Mouse (Mus musculus) forebrain, postnatal 0 days (tissue): ENCODE data around the gene Btd. TPM values are rescaled to one million over a fixed set of nuclear protein-coding genes. Genes with fewer than 3 reads are reported as not detected.

Source experiments
- ATAC-seq: fragments of 200-750 bp; cut with Nextera tagmentation; 2 replicates; pipeline ENCODE4 v1.8.0; 2017; ENCODE audit warnings: mild to moderate bottlenecking, moderate library complexity
- DNase-seq: peaks from one replicate; pipeline ENCODE4 v3.0.0-alpha.2; 2015
- H3K27ac ChIP-seq: fragments of 300-500 bp; sonication (generic); 2 replicates; pipeline ENCODE4 v1.5.1; 2014; ENCODE audit warnings: low read depth, mild to moderate bottlenecking, antibody characterized with exemption, low read length, moderate library complexity, mixed read lengths
- H3K27me3 ChIP-seq: fragments of 300-500 bp; sonication (generic); 2 replicates; pipeline ENCODE4 v1.6.1; 2014; ENCODE audit warnings: mild to moderate bottlenecking, low read length, mixed read lengths; ENCODE audit not compliant: insufficient read depth
- H3K36me3 ChIP-seq: fragments of 300-500 bp; sonication (generic); 2 replicates; pipeline ENCODE4 v1.6.1; 2014; ENCODE audit warnings: mild to moderate bottlenecking, moderate library complexity; ENCODE audit not compliant: insufficient read depth
- H3K4me1 ChIP-seq: fragments of 300-500 bp; sonication (generic); 2 replicates; pipeline ENCODE4 v1.6.1; 2014; ENCODE audit warnings: antibody characterized with exemption; ENCODE audit not compliant: insufficient read depth
- H3K4me2 ChIP-seq: fragments of 300-500 bp; sonication (generic); 2 replicates; pipeline ENCODE4 v1.6.1; 2014; ENCODE audit warnings: low read depth, mild to moderate bottlenecking, moderate library complexity
- H3K4me3 ChIP-seq: fragments of 300-500 bp; sonication (generic); 2 replicates; pipeline ENCODE4 v1.5.1; 2014; ENCODE audit warnings: low read depth, low read length, mixed read lengths
- H3K9ac ChIP-seq: fragments of 300-500 bp; sonication (generic); 2 replicates; pipeline ENCODE4 v1.6.1; 2014; ENCODE audit warnings: mild to moderate bottlenecking
- H3K9me3 ChIP-seq: fragments of 300-500 bp; sonication (generic); 2 replicates; pipeline ENCODE4 v1.6.1; 2016; ENCODE audit warnings: low read length
- CTCF ChIP-seq: sonication (generic); IDR thresholded peaks from 2 replicates; pipeline ENCODE4 v1.5.1; 2016; ENCODE audit warnings: antibody characterized with exemption, control low read depth, low read depth
- WGBS: fragments of 180-500 bp; shearing (Covaris S2); extraction: QIAGEN DNeasy Blood & Tissue Kit; methylation state at CpG from one replicate; pipeline ENCODE4 v1.1.7; 2014; 5-methylcytosine and 5-hydroxymethylcytosine counted together
- polyA plus RNA-seq: library from polyadenylated mRNA; unstranded; fragments of >200 nt; fragmentation: Nextera tagmentation; extraction: Ambion mirVana; gene quantifications from 2 replicates; pipeline ENCODE4 v1.2.1, GENCODE M21; 2015
- total RNA-seq: library from RNA; depleted of rRNA; stranded (reverse); fragments of >200 nt; gene quantifications from 2 replicates; pipeline ENCODE4 v1.2.3, GENCODE M21; 2014

Btd gene
- total and polyA plus RNA-seq, 2 experiments from 2014 or later, result 16.4 to 22.7 TPM

- Histone ChIP-seq H3K4me3 (no peak overlapping the region), H3K4me1 (no peaks in the 10 kb centered on the region), H3K4me2 (no peak overlapping the region), H3K36me3 (no peaks in the 10 kb centered on the region), H3K27me3 (no peaks in the 10 kb centered on the region), H3K27ac (no peak overlapping the region), H3K9ac (no peak overlapping the region), H3K9me3 (no peaks in the 10 kb centered on the region)
- WGBS, result over 99% methylated on average over 3 of the region's 3 CpGs
- ATAC-seq, result no peak
- TF ChIP-seq CTCF, result no peak
- DNase-seq, result no peak
Observed at GRCm38 (mm10) chr14:31680656-31681055, 39.8 kb downstream of the Btd start.

- Histone ChIP-seq H3K36me3 (no peaks in the 10 kb centered on the region), H3K27ac (no peak overlapping the region), H3K4me1 (no peaks in the 10 kb centered on the region), H3K9me3 (no peaks in the 10 kb centered on the region), H3K4me3 (no peak overlapping the region), H3K27me3 (no peaks in the 10 kb centered on the region), H3K4me2 (no peak overlapping the region), H3K9ac (no peak overlapping the region)
- 68% methylated on average over 9 of the region's 9 CpGs for WGBS
- no peak for ATAC-seq
- DNase-seq, result no peak
- TF ChIP-seq CTCF, result no peak
Observed at GRCm38 (mm10) chr14:31681291-31681690, 40.5 kb downstream of the Btd start.

GRCm38 (mm10) chr14:31681931-31682555, 41.2 kb downstream of the Btd start:
- no peak overlapping the region for H3K27ac ChIP-seq
- 40% methylated on average over 5 of the region's 5 CpGs for WGBS
- H3K4me3 ChIP-seq, result no peak overlapping the region
- no peaks in the 10 kb centered on the region for H3K27me3 ChIP-seq
- no peaks in the 10 kb centered on the region for H3K4me1 ChIP-seq
- no peaks in the 10 kb centered on the region for H3K9me3 ChIP-seq
- no peaks in the 10 kb centered on the region for H3K36me3 ChIP-seq
- H3K4me2 ChIP-seq, result no peak overlapping the region
- no peak overlapping the region for H3K9ac ChIP-seq
- TF ChIP-seq CTCF, result no peak
- ATAC-seq, result no peak
- DNase-seq, result no peak

GRCm38 (mm10) chr14:31683610-31684009, 42.8 kb downstream of the Btd start:
- no peak overlapping the region for H3K27ac ChIP-seq
- ATAC-seq (no peak), DNase-seq (no peak)
- 82% methylated on average over 2 of the region's 2 CpGs for WGBS
- H3K36me3 ChIP-seq, result no peaks in the 10 kb centered on the region
- no peaks in the 10 kb centered on the region for H3K9me3 ChIP-seq
- H3K9ac ChIP-seq, result no peak overlapping the region
- H3K27me3 ChIP-seq, result no peaks in the 10 kb centered on the region
- H3K4me1 ChIP-seq, result no peaks in the 10 kb centered on the region
- H3K4me3 ChIP-seq, result no peak overlapping the region
- TF ChIP-seq CTCF, result no peak
- H3K4me2 ChIP-seq, result no peak overlapping the region

GRCm38 (mm10) chr14:31684343-31685040, 43.7 kb downstream of the Btd start:
- Histone ChIP-seq H3K4me1 (no peaks in the 10 kb centered on the region), H3K27ac (no peak overlapping the region), H3K9me3 (no peaks in the 10 kb centered on the region), H3K36me3 (no peaks in the 10 kb centered on the region), H3K27me3 (no peaks in the 10 kb centered on the region), H3K4me2 (no peak overlapping the region), H3K9ac (no peak overlapping the region), H3K4me3 (no peak overlapping the region)
- DNase-seq (no peak), ATAC-seq (no peak)
- TF ChIP-seq CTCF, result no peak
- 83% methylated on average over 7 of the region's 7 CpGs for WGBS

- TF ChIP-seq CTCF, result no peak
- H3K36me3 ChIP-seq, result no peaks in the 10 kb centered on the region
- H3K27me3 ChIP-seq, result no peaks in the 10 kb centered on the region
- 92% methylated on average over 10 of the region's 10 CpGs for WGBS
- no peak overlapping the region for H3K4me3 ChIP-seq
- no peak for DNase-seq
- H3K4me2 ChIP-seq, result no peak overlapping the region
- no peaks in the 10 kb centered on the region for H3K4me1 ChIP-seq
- ATAC-seq, result no peak
- no peaks in the 10 kb centered on the region for H3K9me3 ChIP-seq
- H3K9ac ChIP-seq, result no peak overlapping the region
- no peak overlapping the region for H3K27ac ChIP-seq
Observed at GRCm38 (mm10) chr14:31685680-31686079, 44.9 kb downstream of the Btd start.

GRCm38 (mm10) chr14:31686231-31686630, 45.4 kb downstream of the Btd start:
- 100% methylated on average over 1 of the region's 1 CpGs for WGBS
- H3K9ac ChIP-seq, result no peak overlapping the region
- ATAC-seq (no peak), DNase-seq (no peak)
- no peak overlapping the region for H3K4me2 ChIP-seq
- no peak overlapping the region for H3K4me3 ChIP-seq
- no peaks in the 10 kb centered on the region for H3K9me3 ChIP-seq
- H3K36me3 ChIP-seq, result no peaks in the 10 kb centered on the region
- no peaks in the 10 kb centered on the region for H3K4me1 ChIP-seq
- H3K27me3 ChIP-seq, result no peaks in the 10 kb centered on the region
- no peak for TF ChIP-seq CTCF
- no peak overlapping the region for H3K27ac ChIP-seq
